ENCODE assay signal across 8 mouse cellular contexts in the genomic region with DNA sequence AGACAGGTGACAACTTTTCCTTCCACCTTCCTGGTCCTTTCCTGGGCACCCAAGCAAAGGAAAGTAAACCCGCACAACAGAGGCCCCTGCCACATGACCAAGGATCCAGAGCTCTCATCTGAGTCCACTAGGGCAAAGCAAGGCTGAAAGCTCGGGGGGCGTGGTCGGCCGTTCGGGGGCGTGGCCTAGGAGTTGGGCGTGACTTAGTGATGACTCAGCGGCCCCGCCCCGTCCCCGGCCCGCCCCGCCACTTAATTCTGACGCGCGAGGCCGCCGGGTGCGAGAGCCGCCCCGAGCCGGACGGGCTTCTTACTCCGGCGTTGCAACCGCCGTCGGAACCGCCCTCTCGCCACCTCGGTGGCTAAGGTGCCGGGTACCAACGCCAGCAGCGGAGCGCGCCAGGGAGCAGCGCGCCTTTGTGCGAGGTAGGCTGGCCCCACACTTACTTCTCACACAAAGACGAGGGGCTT.
DNase-seq lines count a peak whose midpoint lies in the region; ATAC-seq and TF ChIP-seq lines count a peak whose summit lies in the region.

No protein-coding gene starts in this region.

- H3K9ac ChIP-seq in lung, embryonic 14.5 days, result peak overlapping the region; percentile 90

- TF ChIP-seq CTCF in lung, embryonic 14.5 days (IDR thresholded peaks at IDR 0.05; ENCODE audit: low read depth), result no peak

- no peaks in the 10 kb centered on the region for H3K9me3 ChIP-seq in lung, embryonic 14.5 days (ENCODE audit: low read depth, low read length)

- ATAC-seq in hematopoietic stem cell, adult 5-6 weeks (replicated peaks in 1 of 2; ENCODE audit: insufficient read depth in 1 of 2, low FRiP score in 2 of 2, low TSS enrichment in 1 of 2, low read depth in 1 of 2, poor library complexity in 2 of 2, severe bottlenecking in 2 of 2), result peak; percentile 78 to 81
- ATAC-seq in lung, embryonic 14.5 days (ENCODE audit: insufficient read depth), result peak; percentile 93
- ATAC-seq in neutrophil, adult 5-6 weeks (ENCODE audit: extremely low read depth, insufficient number of reproducible peaks, low FRiP score, poor library complexity, severe bottlenecking), result peak; percentile 74

- peak; percentile 56 for DNase-seq in MEL-GATA-1-ER (ENCODE audit: extremely low read depth, low read depth)
- DNase-seq in cerebellum, adult 9-10 months, result peak; percentile 95
- DNase-seq in forelimb bud, embryonic 11.5 days (ENCODE audit: low read depth, low spot score), result peak; percentile 92
- peak; percentile 77 to 88 for DNase-seq in layer of hippocampus, adult 8-10 months (ENCODE audit: low spot score in 2 of 2)
- peak; percentile 97 for DNase-seq in lung, embryonic 14.5 days
- peak; percentile 93 for DNase-seq in testis, postnatal 14 days (ENCODE audit: low spot score)

- no peaks in the 10 kb centered on the region for H3K36me3 ChIP-seq in lung, embryonic 14.5 days (ENCODE audit: insufficient read depth)

- H3K4me3 ChIP-seq in lung, embryonic 14.5 days (ENCODE audit: low read depth, low read length), result peak overlapping the region; percentile 87

- H3K27me3 ChIP-seq in lung, embryonic 14.5 days (ENCODE audit: insufficient read depth, low read length), result no peaks in the 10 kb centered on the region

- WGBS in lung, embryonic 14.5 days, result under 1% methylated on average over 40 of the region's 41 CpGs

- H3K27ac ChIP-seq in lung, embryonic 14.5 days (ENCODE audit: low read depth), result peak overlapping the region; percentile 78

- peak overlapping the region; percentile 81 for H3K4me2 ChIP-seq in lung, embryonic 14.5 days

- H3K4me1 ChIP-seq in lung, embryonic 14.5 days (ENCODE audit: insufficient read depth), result peaks cover 3% of the 10 kb centered on the region; the same call in 1 of the 2 replicates

Comparison
In these comparisons a context has a peak if more than half of its experiments do, and no peak if none do; other contexts are left out.
1. Peak in every context shown above with its lines: DNase-seq, ATAC-seq, H3K4me3 ChIP-seq and H3K27ac ChIP-seq.